Mouse (Mus musculus): ENCODE measurements at regions not wholly inside any gene's neighbourhood (a gene's known extent, or its start where the extent isn't known, plus 50 kb on each side); places are given as distances from the start of the nearest gene placed in this dataset.

GRCm38 (mm10) chr9:90954613-90955012 is 407.6 kb upstream of the Zic4 start:
- TF ChIP-seq POLR2A (IDR thresholded peaks at IDR 0.05; ENCODE audit: extremely low read depth, insufficient read depth, low read length) (no peak), CTCF (IDR thresholded peaks at IDR 0.05; ENCODE audit: low read depth, low read length) (no peak)
